Mouse (Mus musculus) kidney, postnatal 14 days (tissue): ENCODE results near the gene Nhsl1.

ENCODE experiments used
- DNase-seq: peaks from one replicate; pipeline ENCODE4 v3.0.0; 2022; ENCODE audit warnings: mixed read lengths

The Nhsl1 gene

DNA sequence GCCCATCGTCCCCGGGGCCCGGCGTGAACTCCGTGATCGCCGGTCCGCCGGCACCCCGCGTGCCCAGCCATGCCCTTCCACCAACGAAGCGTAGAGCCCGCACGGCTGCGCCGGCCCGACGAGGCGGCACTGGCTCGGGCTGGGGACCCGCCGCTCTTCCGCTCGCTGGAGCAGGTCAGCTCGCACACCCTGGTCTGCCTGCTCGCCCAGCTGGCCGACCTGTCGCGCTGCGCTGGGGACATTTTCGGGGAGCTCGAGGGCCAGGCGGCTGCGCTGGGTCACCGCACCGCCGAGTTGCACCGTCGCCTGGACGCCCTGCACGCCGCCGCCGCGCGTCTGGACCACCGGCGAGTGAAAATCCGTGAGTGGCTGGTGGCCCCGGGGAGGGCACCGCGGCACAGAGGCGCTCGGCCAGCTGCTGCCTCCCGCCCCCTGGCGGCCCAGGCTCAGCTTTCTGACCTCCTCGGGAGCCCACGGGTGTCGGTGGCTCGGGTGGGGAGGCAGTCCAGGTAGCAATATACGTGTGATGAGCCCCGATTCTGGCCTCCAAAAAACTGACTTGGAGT, at the start of gene Nhsl1:
Gene Nhsl1, plus strand, starts transcription at position 70 of the 566 bp plus-strand sequence.
- DNase-seq: peak; percentile 83

- DNase-seq: no peak
These were observed 42.6 kb upstream of the Nhsl1 start for GRCm38 (mm10) chr10:18276090-18276734.

DNA sequence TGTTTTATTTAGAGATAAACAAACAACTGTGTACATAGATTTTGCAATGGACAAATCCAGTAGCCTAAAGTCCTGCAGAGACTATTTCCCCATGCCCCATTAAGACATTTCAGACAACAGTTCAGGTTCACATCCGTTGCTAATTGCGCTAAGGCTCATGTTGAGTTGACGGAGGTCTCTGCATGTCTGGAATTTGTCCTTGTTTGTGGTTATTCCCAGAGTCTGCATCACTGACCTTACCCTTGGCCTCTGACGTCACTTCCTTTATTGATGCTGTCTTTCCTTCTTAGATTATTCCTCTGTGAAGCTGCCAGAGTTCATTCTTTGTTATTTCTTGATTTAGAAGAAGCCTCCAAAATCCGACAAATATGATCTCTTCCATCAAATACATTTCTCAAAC, 34.8 kb upstream of the Nhsl1 start:
- peak; percentile 56 for DNase-seq

DNA sequence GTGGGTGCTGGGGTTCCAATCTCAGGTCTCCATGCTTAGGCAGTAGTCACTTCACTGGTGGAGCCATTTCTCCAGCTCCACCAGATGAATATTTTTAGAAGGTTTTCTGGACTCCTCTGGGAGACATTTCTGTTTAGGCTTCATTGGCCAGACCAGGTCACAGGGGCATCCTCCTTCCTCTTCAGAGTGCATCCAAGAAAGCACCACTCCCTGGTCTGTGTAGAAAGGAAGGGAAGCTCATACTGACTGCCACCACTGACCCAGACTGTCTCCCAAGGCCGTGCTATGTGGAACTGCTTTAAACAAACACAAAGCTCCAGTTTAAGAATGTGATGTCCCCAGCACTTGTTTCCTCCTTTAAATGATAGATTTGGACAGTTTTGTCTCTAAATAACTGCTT, 29.3 kb upstream of the Nhsl1 start:
- DNase-seq: peak; percentile 60

GRCm38 (mm10) chr10:18305106-18305505, 13.7 kb upstream of the Nhsl1 start:
- no peak for DNase-seq

DNA sequence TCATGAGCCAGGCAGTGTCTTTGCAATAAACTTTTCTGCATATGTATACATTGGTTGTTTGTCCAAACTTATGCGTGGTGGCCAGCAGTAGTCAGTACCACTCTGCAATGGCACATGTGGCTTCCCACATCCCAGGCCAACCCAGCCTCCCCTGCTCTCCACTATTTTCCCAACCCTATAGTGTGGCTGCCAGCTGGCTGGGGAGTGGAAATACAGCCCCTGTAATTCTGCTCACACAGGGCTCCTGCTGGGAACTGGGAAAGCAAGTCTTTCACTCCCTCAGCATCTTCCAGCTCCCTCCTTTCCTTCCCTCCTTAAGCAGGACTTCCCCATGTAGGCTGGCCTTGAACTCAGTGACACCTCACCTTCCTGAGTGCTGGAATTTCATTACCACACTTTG, 3.7 kb upstream of the Nhsl1 start:
- no peak for DNase-seq

DNA sequence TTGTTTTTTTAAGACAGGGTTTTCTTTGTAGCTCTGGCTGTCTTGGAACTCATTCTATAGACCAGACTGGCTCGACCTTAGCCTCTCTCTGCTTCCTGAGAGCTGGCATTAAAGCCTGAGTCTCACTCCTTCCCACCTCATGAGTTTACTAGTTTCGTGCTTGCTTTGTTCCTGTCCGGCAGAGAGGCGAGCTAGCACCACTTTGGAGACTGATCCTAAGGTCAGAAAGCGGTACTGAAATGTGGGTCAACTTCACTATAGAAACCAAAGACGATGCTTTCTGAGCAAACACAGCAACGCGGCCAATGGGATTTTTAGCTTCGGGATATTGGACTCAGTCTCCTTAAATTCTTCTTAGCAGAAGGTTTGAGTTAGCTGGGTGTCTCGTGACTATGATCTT, 1.3 kb upstream of the Nhsl1 start:
- no peak for DNase-seq

GRCm38 (mm10) chr10:18317961-18318915, 547 bp upstream of the Nhsl1 start:
- DNase-seq: peak; percentile 86

GRCm38 (mm10) chr10:18319691-18320090, 906 bp downstream of the Nhsl1 start:
- no peak for DNase-seq

GRCm38 (mm10) chr10:18321861-18322260, 3.1 kb downstream of the Nhsl1 start:
- no peak for DNase-seq

DNA sequence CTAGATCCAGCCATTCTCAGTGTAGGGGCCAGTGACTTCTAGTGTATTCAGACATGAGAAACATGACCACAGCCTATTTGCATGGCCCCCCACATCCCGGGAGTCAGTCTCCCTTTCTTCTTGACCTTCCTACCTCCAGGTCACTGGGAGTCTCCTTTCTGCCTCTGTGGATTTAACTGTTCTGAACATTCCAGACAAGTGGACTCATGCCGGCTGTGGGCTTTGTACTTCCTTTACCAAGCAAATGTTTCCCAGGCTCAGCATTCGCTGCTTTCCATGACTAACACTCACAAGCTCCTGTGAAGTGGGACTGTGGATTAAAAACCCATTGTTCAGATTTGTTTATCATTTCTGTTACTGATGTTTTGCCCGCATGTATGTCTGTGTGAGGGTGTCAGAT, 4.9 kb downstream of the Nhsl1 start:
- no peak for DNase-seq

DNA sequence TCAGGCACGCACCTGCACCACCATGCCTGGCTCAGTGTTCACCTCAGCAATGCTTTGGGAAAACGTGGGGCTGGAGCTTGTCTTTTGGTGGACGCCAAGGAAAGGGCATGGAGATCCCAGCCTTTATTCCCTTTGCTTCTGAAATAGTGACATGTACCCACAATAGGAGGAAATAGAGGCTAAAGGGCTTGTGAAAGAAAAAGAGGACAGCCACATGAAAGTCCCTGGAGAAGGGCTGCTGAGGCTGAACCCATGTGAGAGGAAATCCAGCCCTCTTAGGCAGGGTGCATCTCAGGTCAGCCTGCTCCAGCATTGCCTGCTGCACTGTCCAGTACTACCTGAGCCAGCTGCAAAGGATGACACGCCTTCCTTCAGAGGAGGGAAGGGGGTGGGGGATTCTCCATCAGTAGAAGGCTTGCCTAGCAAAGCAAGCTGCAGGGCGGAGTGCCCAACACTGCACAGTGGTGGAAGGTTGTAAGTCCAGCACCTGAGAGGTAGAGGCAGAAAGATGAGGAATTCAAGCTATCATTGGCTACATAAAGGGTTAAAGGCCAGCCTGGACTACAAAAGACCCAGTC, 9.6 kb downstream of the Nhsl1 start:
- no peak for DNase-seq

GRCm38 (mm10) chr10:18329096-18330038, 10.6 kb downstream of the Nhsl1 start:
- DNase-seq: peak; percentile 55

DNA sequence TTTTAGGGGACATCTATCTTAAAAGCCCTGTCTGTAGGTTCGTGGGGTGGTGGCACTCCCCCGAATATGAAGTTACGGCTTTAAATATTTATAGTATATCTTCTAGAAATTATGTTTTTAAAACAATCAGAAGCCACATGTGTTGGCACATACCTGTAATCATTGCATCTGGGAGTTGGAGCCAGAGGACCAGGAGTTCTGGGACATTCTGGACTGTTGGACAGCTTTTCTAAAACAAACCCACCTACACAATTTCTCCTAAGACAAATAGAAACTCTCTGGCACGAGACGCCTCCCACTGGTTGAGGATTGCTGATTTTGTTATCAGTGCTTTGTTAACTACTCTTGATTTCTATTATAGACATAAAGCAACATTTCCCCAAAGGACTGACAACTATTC, 11.7 kb downstream of the Nhsl1 start:
- DNase-seq: no peak

DNA sequence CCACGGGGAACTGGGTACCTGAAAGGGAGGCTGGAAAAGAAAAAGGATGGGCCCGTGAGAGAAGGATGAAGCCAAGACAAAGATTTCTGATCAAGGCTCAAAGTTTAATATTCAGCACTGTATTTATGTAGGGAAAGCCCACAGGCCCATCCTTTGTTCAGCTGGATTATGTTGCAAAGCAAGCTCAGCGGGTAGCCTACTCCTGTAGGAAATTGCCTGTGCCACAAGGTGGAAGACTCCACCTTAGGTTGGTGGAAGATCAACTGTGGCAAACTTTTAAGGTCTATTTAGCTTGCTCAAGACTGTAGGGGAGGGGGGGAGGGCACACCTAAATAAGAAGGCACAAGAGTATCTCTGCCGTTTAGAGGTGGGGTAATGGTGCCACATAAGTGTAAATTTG, 14.8 kb downstream of the Nhsl1 start:
- DNase-seq: no peak

- DNase-seq: no peak
These were observed 15.4 kb downstream of the Nhsl1 start for GRCm38 (mm10) chr10:18334176-18334575.

DNA sequence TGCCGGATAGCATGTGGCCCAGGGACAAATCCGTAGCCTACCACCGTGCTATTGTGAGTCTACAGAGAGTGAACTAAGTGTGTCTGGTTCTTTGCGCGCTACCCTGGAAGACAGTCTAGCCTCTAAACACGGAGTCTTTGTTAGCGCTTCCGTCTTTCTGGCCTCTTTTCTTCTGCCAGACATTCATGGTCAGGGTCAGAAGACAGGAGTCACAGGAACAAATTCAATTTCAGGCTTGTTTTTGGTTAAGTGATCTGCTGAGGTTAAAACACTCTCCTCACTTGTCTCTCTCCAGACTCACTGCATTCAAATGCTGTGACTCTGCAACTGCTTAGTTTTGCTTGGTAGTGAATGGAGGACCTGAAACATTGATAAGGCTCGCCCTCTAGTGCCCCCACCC, 15.9 kb downstream of the Nhsl1 start:
- DNase-seq: no peak

DNA sequence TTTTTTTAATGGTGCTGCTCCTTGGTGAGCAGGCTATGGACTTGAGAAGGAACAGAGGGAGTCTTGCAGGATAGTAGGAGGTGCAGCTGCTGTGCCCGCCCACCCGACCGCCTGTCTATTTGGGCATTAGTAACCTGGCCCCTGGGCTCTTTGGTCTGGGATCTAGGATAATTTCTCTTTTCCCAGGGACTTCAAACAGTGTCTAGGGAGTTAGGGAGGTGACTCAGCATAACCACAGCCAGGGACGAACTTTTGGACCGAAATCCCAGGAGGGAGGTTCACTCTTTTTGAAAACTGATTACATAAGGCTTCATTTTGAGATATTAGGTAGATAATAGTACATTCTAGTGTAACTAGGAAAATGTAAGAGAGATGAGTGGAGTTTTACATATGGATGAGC, 18.9 kb downstream of the Nhsl1 start:
- DNase-seq: no peak

GRCm38 (mm10) chr10:18339386-18339785, 20.6 kb downstream of the Nhsl1 start:
- no peak for DNase-seq

- DNase-seq: no peak
These were observed 22.1 kb downstream of the Nhsl1 start for GRCm38 (mm10) chr10:18340930-18341329.

- no peak for DNase-seq
These were observed 22.8 kb downstream of the Nhsl1 start for GRCm38 (mm10) chr10:18341444-18342196.

GRCm38 (mm10) chr10:18347231-18347630, 28.4 kb downstream of the Nhsl1 start:
- DNase-seq: no peak
